Mouse (Mus musculus) bone marrow macrophage, adult 2 months (primary cell): ENCODE results near the gene Plac8.

Experiments used
- CTCF ChIP-seq: IDR thresholded peaks from 2 replicates; pipeline ENCODE4 v1.5.1; 2012; ENCODE audit warnings: low read depth, mild to moderate bottlenecking, low read length, moderate library complexity
- POLR2A ChIP-seq: IDR thresholded peaks from 2 replicates; pipeline ENCODE4 v1.6.1; 2012; ENCODE audit warnings: mild to moderate bottlenecking, low read depth, low read length, borderline replicate concordance

GRCm38 (mm10) chr5:100569997-100570595 is 1.9 kb downstream of the Plac8 start:
- TF ChIP-seq POLR2A (no peak), CTCF (no peak)
